Mouse (Mus musculus) MEL (cell line): ENCODE measurements at regions not wholly inside any gene's neighbourhood (a gene's known extent, or its start where the extent isn't known, plus 50 kb on each side); places are given as distances from the start of the nearest gene placed in this dataset.
A peak's percentile ranks its signal among the peaks of the same experiment; 100 is the strongest.

Source experiments
- DNase-seq: peaks from one replicate; pipeline ENCODE4 v3.0.0; 2011; ENCODE audit warnings: low read depth, low spot score
- H3K27ac ChIP-seq: 2 replicates; pipeline ENCODE4 v1.5.1; 2012; ENCODE audit warnings: low read depth, mild to moderate bottlenecking, control low read depth, low read length, moderate library complexity; ENCODE audit not compliant: control insufficient read depth
- H3K27me3 ChIP-seq, 2 experiments: fragments of 150-350 bp in 1 of 2; sonication (generic) in 1 of 2; 2 replicates each; pipeline ENCODE4 v1.6.1; 2012; ENCODE audit warnings: low read length in 2 of 2, mild to moderate bottlenecking in 2 of 2, improper control_type of control experiment in 1 of 2, moderate library complexity in 1 of 2; ENCODE audit not compliant: insufficient read depth in 2 of 2, control insufficient read depth in 1 of 2
- H3K36me3 ChIP-seq, 2 experiments: 2 replicates each; pipeline ENCODE4 v1.6.1; 2012 to 2014; ENCODE audit warnings: low read length in 2 of 2, improper control_type of control experiment in 1 of 2, inconsistent platforms in 1 of 2, mild to moderate bottlenecking in 1 of 2; ENCODE audit not compliant: insufficient read depth in 2 of 2, control insufficient read depth in 1 of 2
- H3K4me1 ChIP-seq, 2 experiments: fragments of 150-350 bp in 1 of 2; sonication (generic) in 1 of 2; 2 replicates each; pipeline ENCODE4 v1.6.1; 2012; ENCODE audit warnings: low read length in 2 of 2, improper control_type of control experiment in 1 of 2, mild to moderate bottlenecking in 1 of 2; ENCODE audit not compliant: insufficient read depth in 2 of 2, control insufficient read depth in 1 of 2
- H3K4me3 ChIP-seq, 2 experiments: fragments of 150-350 bp in 1 of 2; sonication (generic) in 1 of 2; 2 replicates each; pipeline ENCODE4 v1.5.1; 2012; ENCODE audit warnings: low read depth in 2 of 2, low read length in 2 of 2, mild to moderate bottlenecking in 2 of 2, moderate library complexity in 2 of 2, control low read depth in 1 of 2, improper control_type of control experiment in 1 of 2; ENCODE audit not compliant: control insufficient read depth in 1 of 2, insufficient read depth in 1 of 2
- H3K79me2 ChIP-seq: 2 replicates; pipeline ENCODE4 v1.6.1; 2012; ENCODE audit warnings: mild to moderate bottlenecking, low read length, moderate library complexity; ENCODE audit not compliant: control insufficient read depth, poor library complexity, insufficient read depth
- H3K9ac ChIP-seq: 2 replicates; pipeline ENCODE4 v1.6.1; 2012; ENCODE audit warnings: low read depth, mild to moderate bottlenecking, control low read depth, low read length, moderate library complexity; ENCODE audit not compliant: control insufficient read depth, poor library complexity, severe bottlenecking
- H3K9me3 ChIP-seq: fragments of 150-350 bp; sonication (generic); replicated peaks from 2 replicates; pipeline ENCODE4 v1.6.1; 2012; ENCODE audit warnings: mild to moderate bottlenecking, low read length, improper control_type of control experiment, moderate library complexity; ENCODE audit not compliant: insufficient read depth
- CHD2 ChIP-seq: IDR thresholded peaks from 2 replicates; pipeline ENCODE4 v1.6.1; 2011; ENCODE audit warnings: low read length, improper control_type of control experiment
- CTCF ChIP-seq, 3 experiments: IDR thresholded peaks in 2 of 3; conservative IDR thresholded peaks in 1 of 3; 2 replicates each; pipeline ENCODE4 v1.5.1; 2011 to 2012; ENCODE audit warnings: low read length in 3 of 3, low read depth in 2 of 3, mild to moderate bottlenecking in 2 of 3, improper control_type of control experiment in 1 of 3, inconsistent platforms in 1 of 3, mixed read lengths in 1 of 3, moderate library complexity in 1 of 3; ENCODE audit not compliant: control insufficient read depth in 1 of 3, insufficient read depth in 1 of 3, poor library complexity in 1 of 3, severe bottlenecking in 1 of 3
- ETS1 ChIP-seq: IDR thresholded peaks from 2 replicates; pipeline ENCODE4 v1.6.1; 2012; ENCODE audit warnings: low read depth, mild to moderate bottlenecking, inconsistent platforms, low read length, improper control_type of control experiment, moderate library complexity
- HCFC1 ChIP-seq: IDR thresholded peaks from 2 replicates; pipeline ENCODE4 v1.6.1; 2012; ENCODE audit warnings: low read depth, mild to moderate bottlenecking, inconsistent platforms, low read length, improper control_type of control experiment, moderate library complexity
- JUND ChIP-seq: IDR thresholded peaks from 2 replicates; pipeline ENCODE4 v1.6.1; 2011; ENCODE audit warnings: low read depth, mild to moderate bottlenecking, improper control_type of control experiment, low read length
- KAT2A ChIP-seq: conservative IDR thresholded peaks from 2 replicates; pipeline ENCODE4 v1.6.1; 2012; ENCODE audit warnings: low read depth, low read length, improper control_type of control experiment, inconsistent platforms
- MAX ChIP-seq: IDR thresholded peaks from 2 replicates; pipeline ENCODE4 v1.6.1; 2011; ENCODE audit warnings: low read length, improper control_type of control experiment
- MAZ ChIP-seq: IDR thresholded peaks from 2 replicates; pipeline ENCODE4 v1.6.1; 2012; ENCODE audit warnings: low read depth, mild to moderate bottlenecking, inconsistent platforms, low read length, improper control_type of control experiment
- MYB ChIP-seq: IDR thresholded peaks from 2 replicates; pipeline ENCODE4 v1.6.1; 2011; ENCODE audit warnings: mild to moderate bottlenecking, low read depth, low read length, improper control_type of control experiment
- NELFE ChIP-seq: IDR thresholded peaks from 2 replicates; pipeline ENCODE4 v1.6.1; 2011; ENCODE audit warnings: low read depth, low read length, improper control_type of control experiment
- NRF1 ChIP-seq: IDR thresholded peaks from 2 replicates; pipeline ENCODE4 v1.6.1; 2014; ENCODE audit warnings: low read depth, mild to moderate bottlenecking, inconsistent platforms, low read length, improper control_type of control experiment, moderate library complexity; ENCODE audit not compliant: poor library complexity, insufficient read depth, severe bottlenecking
- POLR2AphosphoS5 ChIP-seq: IDR thresholded peaks from 2 replicates; pipeline ENCODE4 v1.6.1; 2012; ENCODE audit warnings: low read depth, borderline replicate concordance, mild to moderate bottlenecking, inconsistent platforms, low read length, moderate library complexity, mixed read lengths
- RCOR1 ChIP-seq: IDR thresholded peaks from 2 replicates; pipeline ENCODE4 v1.6.1; 2012; ENCODE audit warnings: low read depth, mild to moderate bottlenecking, inconsistent platforms, low read length, improper control_type of control experiment
- SIN3A ChIP-seq: IDR thresholded peaks from 2 replicates; pipeline ENCODE4 v1.6.1; 2012; ENCODE audit warnings: low read length, improper control_type of control experiment, inconsistent platforms
- TCF12 ChIP-seq: IDR thresholded peaks from 2 replicates; pipeline ENCODE4 v1.6.1; 2014; ENCODE audit warnings: low read depth, mild to moderate bottlenecking, inconsistent platforms, low read length, improper control_type of control experiment, moderate library complexity
- USF1 ChIP-seq: IDR thresholded peaks from 2 replicates; pipeline ENCODE4 v1.6.1; 2014; ENCODE audit warnings: low read depth, mild to moderate bottlenecking, inconsistent platforms, low read length, improper control_type of control experiment, moderate library complexity
- USF2 ChIP-seq, 2 experiments: IDR thresholded peaks; 2 replicates each; pipeline ENCODE4 v1.6.1; 2011 to 2012; ENCODE audit warnings: improper control_type of control experiment in 2 of 2, low read length in 2 of 2, borderline replicate concordance in 1 of 2, inconsistent platforms in 1 of 2, low read depth in 1 of 2, mild to moderate bottlenecking in 1 of 2; ENCODE audit not compliant: insufficient read depth in 1 of 2
- ZMIZ1 ChIP-seq: IDR thresholded peaks from 2 replicates; pipeline ENCODE4 v1.6.1; 2012; ENCODE audit warnings: low read depth, mild to moderate bottlenecking, inconsistent platforms, low read length, improper control_type of control experiment, moderate library complexity
- ZNF384 ChIP-seq: IDR thresholded peaks from 2 replicates; pipeline ENCODE4 v1.6.1; 2012; ENCODE audit warnings: low read depth, mild to moderate bottlenecking, inconsistent platforms, low read length, improper control_type of control experiment

- no peaks in the 10 kb centered on the region for H3K79me2 ChIP-seq
- TF ChIP-seq KAT2A: no peak
- TF ChIP-seq, all 39 proteins: peak for 0
- Histone ChIP-seq H3K9ac (no peak overlapping the region), H3K27me3 (no peaks in the 10 kb centered on the region), H3K4me3 (no peak overlapping the region), H3K9me3 (no peaks in the 10 kb centered on the region), H3K27ac (no peak overlapping the region), H3K36me3 (peaks cover 0 to 20% of the 10 kb centered on the region in 2 experiments; a peak in 2 of 4 replicates), H3K4me1 (peaks cover 10 to 30% of the 10 kb centered on the region in 2 experiments)
- no peak for DNase-seq
These were observed 58.0 kb upstream of the Cdyl start for GRCm38 (mm10) chr13:35601560-35602135.

- H3K27ac ChIP-seq: no peak overlapping the region
- peaks cover 0 to 29% of the 10 kb centered on the region in 2 experiments; a peak in 2 of 4 replicates for H3K36me3 ChIP-seq
- H3K9me3 ChIP-seq: no peaks in the 10 kb centered on the region
- TF ChIP-seq TCF12 (no peak), RCOR1 (no peak), CHD2 (no peak), MAZ (no peak), MYB (no peak), HCFC1 (no peak), CTCF (IDR thresholded peaks at IDR 0.05 in 2 of 3, conservative IDR thresholded peaks at IDR 0.05 in 1 of 3; ENCODE audit: control insufficient read depth in 1 of 3, insufficient read depth in 1 of 3, low read depth in 2 of 3, low read length in 3 of 3, poor library complexity in 1 of 3, severe bottlenecking in 1 of 3) (peak in 1 of 3 experiments; percentile 5; a peak in 1 of 6 replicates)
- no peaks in the 10 kb centered on the region for H3K79me2 ChIP-seq
- DNase-seq: no peak
- no peak overlapping the region for H3K4me3 ChIP-seq
- H3K27me3 ChIP-seq: no peaks in the 10 kb centered on the region
- no peak overlapping the region for H3K9ac ChIP-seq
- peaks cover 16 to 41% of the 10 kb centered on the region in 2 experiments for H3K4me1 ChIP-seq
These were observed 56.6 kb upstream of the Cdyl start for GRCm38 (mm10) chr13:35603080-35603479.

- peak; percentile 85 for DNase-seq
- Histone ChIP-seq H3K9me3 (no peaks in the 10 kb centered on the region), H3K27ac (peak overlapping the region; percentile 26; the same call in 1 of the 2 replicates), H3K4me1 (peaks cover 18 to 47% of the 10 kb centered on the region in 2 experiments), H3K36me3 (peaks cover 0 to 32% of the 10 kb centered on the region in 2 experiments; a peak in 2 of 4 replicates), H3K4me3 (no peak overlapping the region), H3K79me2 (no peaks in the 10 kb centered on the region), H3K27me3 (no peaks in the 10 kb centered on the region), H3K9ac (no peak overlapping the region)
- no peak for TF ChIP-seq POLR2AphosphoS5
- TF ChIP-seq ZNF384: no peak
- no peak for TF ChIP-seq NELFE
- TF ChIP-seq USF1: peak; percentile 75
- no peak for TF ChIP-seq NRF1
- TF ChIP-seq MAX: peak; percentile 80
- TF ChIP-seq USF2 (IDR thresholded peaks at IDR 0.05; ENCODE audit: borderline replicate concordance in 1 of 2, insufficient read depth in 1 of 2, low read depth in 1 of 2, low read length in 2 of 2): 0 out of 4 replicates have a peak, but pooled peaks of 1 of the 2 experiments have one; percentile 26
- peak; percentile 52 for TF ChIP-seq ETS1
- TF ChIP-seq JUND: peak; percentile 99
- TF ChIP-seq ZMIZ1: no peak
- TF ChIP-seq SIN3A: peak; percentile 57
These were observed 55.6 kb upstream of the Cdyl start for GRCm38 (mm10) chr13:35604061-35604460.
